Mouse (Mus musculus): ENCODE data around the gene Trappc6a. TPM values are rescaled to one million over a fixed set of nuclear protein-coding genes. Genes with fewer than 3 reads are reported as not detected.

The Trappc6a gene
- polyA plus RNA-seq (2014; fragmentation: Nextera tagmentation; extraction: Ambion mirVana): 113 TPM in 2 replicates

GRCm38 (mm10) chr7:19508150-19508923, at the start of gene Trappc6a, which contains the start of gene Bloc1s3:
Gene Trappc6a, plus strand, starts transcription at chr7:19508395.
Gene Bloc1s3, minus strand, starts transcription at chr7:19508367.
- Histone ChIP-seq H3K9ac (ENCODE audit: low read length) (peak within 1 kb of the TSS; percentile 86), H3K4me2 (ENCODE audit: low read length) (peak within 1 kb of the TSS; percentile 95), H3K4me3 (ENCODE audit: low read depth, low read length) (peak within 1 kb of the TSS; percentile 90), H3K36me3 (ENCODE audit: control insufficient read depth, insufficient read depth, low read length) (no peaks in the 10 kb centered on the region), H3K9me3 (ENCODE audit: control insufficient read depth, low read length) (no peaks in the 10 kb centered on the region), H3K27ac (ENCODE audit: low read depth) (peak within 1 kb of the TSS; percentile 67; the same call in 1 of the 2 replicates), H3K4me1 (replicated peaks; ENCODE audit: control insufficient read depth, insufficient read depth, low read length) (peaks cover 12% of the 10 kb centered on the region), H3K27me3 (replicated peaks; ENCODE audit: control insufficient read depth, insufficient read depth, low read length) (no peaks in the 10 kb centered on the region)
- under 1% methylated on average over 56 of the region's 56 CpGs for WGBS
- DNase-seq (ENCODE audit: low spot score) (peak; percentile 95), ATAC-seq (replicated peaks; ENCODE audit: low FRiP score, low TSS enrichment, low read depth) (peak; percentile 94)

DNA sequence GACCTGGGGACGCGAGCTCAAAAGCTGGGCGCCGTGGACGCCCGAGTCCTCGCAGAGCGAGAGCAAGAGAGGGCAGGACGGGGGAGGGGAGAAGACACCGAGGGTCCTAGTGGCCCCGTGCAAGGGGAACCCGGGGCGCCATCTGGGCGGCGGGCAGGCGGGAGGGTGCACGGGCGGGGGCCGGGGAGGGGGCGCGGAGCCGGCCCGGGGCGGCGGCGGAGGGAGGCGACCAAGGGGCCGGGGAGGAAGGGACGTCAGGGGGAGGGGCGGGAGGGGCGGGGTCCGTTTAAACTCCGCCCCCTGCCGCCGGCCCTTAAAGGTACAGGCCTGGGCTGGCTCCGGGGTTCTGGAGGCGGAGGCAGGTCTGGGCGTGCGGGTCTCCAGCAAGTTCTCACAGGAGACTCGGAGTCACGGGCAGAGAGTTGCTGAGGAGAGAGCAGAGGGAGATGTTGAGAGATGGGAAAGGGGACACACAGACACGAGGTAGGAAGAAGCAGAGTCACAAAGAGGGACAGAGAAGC, 49.5 kb upstream of the Trappc6a start, which contains the start of gene Mark4:
Gene Mark4 (minus strand): TSS at position 231 of the 521 bp plus-strand sequence.
- Histone ChIP-seq H3K27ac (ENCODE audit: low read depth) (peak within 1 kb of the TSS; percentile 65; the same call in 1 of the 2 replicates), H3K4me3 (ENCODE audit: low read depth, low read length) (peak within 1 kb of the TSS; percentile 91), H3K9me3 (ENCODE audit: control insufficient read depth, low read length) (no peaks in the 10 kb centered on the region), H3K27me3 (replicated peaks; ENCODE audit: control insufficient read depth, insufficient read depth, low read length) (no peaks in the 10 kb centered on the region), H3K9ac (ENCODE audit: low read length) (peak within 1 kb of the TSS; percentile 44), H3K4me2 (ENCODE audit: low read length) (peak within 1 kb of the TSS; percentile 83), H3K4me1 (replicated peaks; ENCODE audit: control insufficient read depth, insufficient read depth, low read length) (peaks cover 14% of the 10 kb centered on the region), H3K36me3 (ENCODE audit: control insufficient read depth, insufficient read depth, low read length) (0 out of 2 replicates have a peak, but pooled peaks cover 5% of the 10 kb centered on the region)
- under 1% methylated on average over 37 of the region's 42 CpGs for WGBS
- DNase-seq (ENCODE audit: low spot score) (peak; percentile 92), ATAC-seq (replicated peaks; ENCODE audit: low FRiP score, low TSS enrichment, low read depth) (peak; percentile 86)

- DNase-seq (ENCODE audit: low spot score) (no peak), ATAC-seq (replicated peaks; ENCODE audit: low FRiP score, low TSS enrichment, low read depth) (peak; percentile 10; the same call in 1 of the 2 replicates)
- H3K9me3 ChIP-seq (ENCODE audit: control insufficient read depth, low read length): no peaks in the 10 kb centered on the region
- WGBS: 27% methylated on average over 6 of the region's 6 CpGs
- H3K4me2 ChIP-seq (ENCODE audit: low read length): peak overlapping the region; percentile 83
- 0 out of 2 replicates have a peak, but pooled peaks cover 5% of the 10 kb centered on the region for H3K36me3 ChIP-seq (ENCODE audit: control insufficient read depth, insufficient read depth, low read length)
- peak overlapping the region; percentile 65; the same call in 1 of the 2 replicates for H3K27ac ChIP-seq (ENCODE audit: low read depth)
- H3K4me1 ChIP-seq (replicated peaks; ENCODE audit: control insufficient read depth, insufficient read depth, low read length): peaks cover 18% of the 10 kb centered on the region
- peak overlapping the region; percentile 91 for H3K4me3 ChIP-seq (ENCODE audit: low read depth, low read length)
- H3K27me3 ChIP-seq (replicated peaks; ENCODE audit: control insufficient read depth, insufficient read depth, low read length): no peaks in the 10 kb centered on the region
- peak overlapping the region; percentile 44 for H3K9ac ChIP-seq (ENCODE audit: low read length)
Measured at GRCm38 (mm10) chr7:19459144-19459870, 48.9 kb upstream of the Trappc6a start.

DNA sequence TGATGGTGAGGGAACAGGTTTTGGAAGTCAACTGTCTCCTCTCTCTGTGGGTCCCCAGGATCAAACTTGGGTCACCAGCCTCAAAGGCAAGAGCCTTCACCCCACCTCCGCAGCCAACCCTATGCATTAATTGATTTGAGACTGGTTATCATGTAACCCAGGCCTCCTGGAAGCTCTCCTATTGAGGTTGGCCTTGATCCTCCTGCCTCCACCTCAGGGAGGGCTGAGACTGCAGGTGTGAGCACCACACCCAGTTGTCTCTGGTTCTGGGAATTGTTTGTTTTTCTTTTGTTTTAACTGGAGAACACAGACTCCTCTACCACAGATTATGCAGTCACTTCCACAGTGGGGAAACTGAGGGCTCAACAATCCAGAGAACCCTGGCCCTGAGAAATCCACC, 47.7 kb upstream of the Trappc6a start:
- Histone ChIP-seq H3K4me1 (replicated peaks; ENCODE audit: control insufficient read depth, insufficient read depth, low read length) (peaks cover 25% of the 10 kb centered on the region), H3K36me3 (ENCODE audit: control insufficient read depth, insufficient read depth, low read length) (0 out of 2 replicates have a peak, but pooled peaks cover 5% of the 10 kb centered on the region), H3K9me3 (ENCODE audit: control insufficient read depth, low read length) (no peaks in the 10 kb centered on the region), H3K4me3 (ENCODE audit: low read depth, low read length) (no peak overlapping the region), H3K27ac (ENCODE audit: low read depth) (no peak overlapping the region), H3K27me3 (replicated peaks; ENCODE audit: control insufficient read depth, insufficient read depth, low read length) (no peaks in the 10 kb centered on the region), H3K9ac (ENCODE audit: low read length) (no peak overlapping the region), H3K4me2 (ENCODE audit: low read length) (no peak overlapping the region)
- DNase-seq (ENCODE audit: low spot score): no peak
- ATAC-seq (replicated peaks; ENCODE audit: low FRiP score, low TSS enrichment, low read depth): no peak
- WGBS: 83% methylated on average over 1 of the region's 1 CpGs

GRCm38 (mm10) chr7:19461488-19461887, 46.7 kb upstream of the Trappc6a start:
- Histone ChIP-seq H3K27ac (ENCODE audit: low read depth) (no peak overlapping the region), H3K9ac (ENCODE audit: low read length) (no peak overlapping the region), H3K4me1 (replicated peaks; ENCODE audit: control insufficient read depth, insufficient read depth, low read length) (peaks cover 25% of the 10 kb centered on the region), H3K36me3 (ENCODE audit: control insufficient read depth, insufficient read depth, low read length) (no peaks in the 10 kb centered on the region), H3K9me3 (ENCODE audit: control insufficient read depth, low read length) (no peaks in the 10 kb centered on the region), H3K4me3 (ENCODE audit: low read depth, low read length) (no peak overlapping the region), H3K4me2 (ENCODE audit: low read length) (no peak overlapping the region), H3K27me3 (replicated peaks; ENCODE audit: control insufficient read depth, insufficient read depth, low read length) (no peaks in the 10 kb centered on the region)
- DNase-seq (ENCODE audit: low spot score): peak; percentile 92
- no peak for ATAC-seq (replicated peaks; ENCODE audit: low FRiP score, low TSS enrichment, low read depth)
- WGBS: 16% methylated on average over 6 of the region's 6 CpGs

- H3K27ac ChIP-seq (ENCODE audit: low read depth): no peak overlapping the region
- H3K4me1 ChIP-seq (replicated peaks; ENCODE audit: control insufficient read depth, insufficient read depth, low read length): peaks cover 16% of the 10 kb centered on the region
- no peak overlapping the region for H3K4me3 ChIP-seq (ENCODE audit: low read depth, low read length)
- H3K4me2 ChIP-seq (ENCODE audit: low read length): no peak overlapping the region
- ATAC-seq (replicated peaks; ENCODE audit: low FRiP score, low TSS enrichment, low read depth) (no peak), DNase-seq (ENCODE audit: low spot score) (no peak)
- H3K36me3 ChIP-seq (ENCODE audit: control insufficient read depth, insufficient read depth, low read length): no peaks in the 10 kb centered on the region
- H3K9me3 ChIP-seq (ENCODE audit: control insufficient read depth, low read length): no peaks in the 10 kb centered on the region
- 0 out of 2 replicates have a peak, but pooled peaks cover 5% of the 10 kb centered on the region for H3K27me3 ChIP-seq (replicated peaks; ENCODE audit: control insufficient read depth, insufficient read depth, low read length)
- H3K9ac ChIP-seq (ENCODE audit: low read length): no peak overlapping the region
- 72% methylated on average over 4 of the region's 4 CpGs for WGBS
Measured at GRCm38 (mm10) chr7:19462443-19462842, 45.8 kb upstream of the Trappc6a start.

- H3K27ac ChIP-seq (ENCODE audit: low read depth): no peak within 1 kb of the TSS
- ATAC-seq (replicated peaks; ENCODE audit: low FRiP score, low TSS enrichment, low read depth): no peak
- H3K4me3 ChIP-seq (ENCODE audit: low read depth, low read length): no peak within 1 kb of the TSS
- H3K4me2 ChIP-seq (ENCODE audit: low read length): 0 out of 2 replicates have a peak within 1 kb of the TSS, but pooled peaks have one; percentile 28
- peaks cover 14% of the 10 kb centered on the region for H3K4me1 ChIP-seq (replicated peaks; ENCODE audit: control insufficient read depth, insufficient read depth, low read length)
- no peak for DNase-seq (ENCODE audit: low spot score)
- H3K36me3 ChIP-seq (ENCODE audit: control insufficient read depth, insufficient read depth, low read length): no peaks in the 10 kb centered on the region
- no peak within 1 kb of the TSS for H3K9ac ChIP-seq (ENCODE audit: low read length)
- 0 out of 2 replicates have a peak, but pooled peaks cover 5% of the 10 kb centered on the region for H3K27me3 ChIP-seq (replicated peaks; ENCODE audit: control insufficient read depth, insufficient read depth, low read length)
- 37% methylated on average over 6 of the region's 6 CpGs for WGBS
- H3K9me3 ChIP-seq (ENCODE audit: control insufficient read depth, low read length): no peaks in the 10 kb centered on the region
Measured at GRCm38 (mm10) chr7:19462884-19463381, 45.3 kb upstream of the Trappc6a start, which contains the start of gene Exoc3l2. Gene Exoc3l2, plus strand, starts transcription at chr7:19463331.

Data from intestine, embryonic 14.5 days (tissue).